Mouse (Mus musculus): ENCODE results near the gene Ankrd10. TPM values are rescaled to one million over a fixed set of nuclear protein-coding genes. Genes with fewer than 3 reads are reported as not detected.

Ankrd10 gene
- total RNA-seq, 2 experiments from 2014 or later, result 18.0 to 19.9 TPM

Small RNA genes lying within 50 kb of the gene (microRNA-seq; reads per million reads assigned to microRNA genes)
- 0.26 to 0.74 reads per million in 2 experiments for gene Mir7238 (ENCODE audit: borderline replicate concordance in 2 of 2)

Other genes with a start within 250 kb of the Ankrd10 start
- under 1 TPM; 0.51 to 0.90 TPM for gene Rab20, start 157.0 kb downstream of the Ankrd10 start, total RNA-seq (2021)
- gene Naxd, start 138.3 kb downstream of the Ankrd10 start, total RNA-seq (2021), result 10 to 100 TPM; 26.3 to 28.9 TPM
- 10 to 100 TPM; 14.7 to 15.0 TPM for gene Cars2, start 85.0 kb downstream of the Ankrd10 start, total RNA-seq (2021)
- 10 to 100 TPM; 16.7 to 16.9 TPM for gene Ing1, start 80.2 kb downstream of the Ankrd10 start, total RNA-seq (2021)
- not detected for gene 1700016D06Rik, start 65.3 kb upstream of the Ankrd10 start, total RNA-seq (2021)
- 10 to 100 TPM; 56.0 to 61.4 TPM for gene Arhgef7, start 92.0 kb upstream of the Ankrd10 start, total RNA-seq (2021)
- gene Tex29, start 204.7 kb upstream of the Ankrd10 start, total RNA-seq (2021), result not detected

Data from gastrocnemius, postnatal 25 days (tissue).